Mouse (Mus musculus): Measurements from ENCODE around the gene Rdh5.

- TF ChIP-seq POLR2A (IDR thresholded peaks at IDR 0.05; ENCODE audit: extremely low read depth, insufficient read depth, low read length) (no peak), CTCF (IDR thresholded peaks at IDR 0.05; ENCODE audit: extremely low read depth, insufficient read depth, low read length) (no peak)
These were observed 42.3 kb upstream of the Rdh5 start for GRCm38 (mm10) chr10:128964961-128965360.
